In genomic region chr12:79006478-79007125, GRCm38 (mm10) we compare ENCODE assay signal across 8 mouse cellular contexts. TPM values are rescaled to one million over a fixed set of nuclear protein-coding genes. Genes with fewer than 3 reads are reported as not detected.
DNase-seq lines count a peak whose midpoint lies in the region; ATAC-seq and TF ChIP-seq lines count a peak whose summit lies in the region.

No protein-coding gene starts in this region.

- peak overlapping the region; percentile 83 for H3K9ac ChIP-seq in embryonic facial prominence, embryonic 14.5 days (ENCODE audit: low read depth, low read length)
- peak overlapping the region; percentile 80 for H3K9ac ChIP-seq in heart, embryonic 12.5 days
- H3K9ac ChIP-seq in kidney, embryonic 15.5 days, result peak overlapping the region; percentile 76
- H3K9ac ChIP-seq in liver, embryonic 14.5 days (replicated peaks), result peak overlapping the region; percentile 62
- peak overlapping the region; percentile 78 for H3K9ac ChIP-seq in stomach, postnatal 0 days (ENCODE audit: low read length)

- ATAC-seq in embryonic facial prominence, embryonic 14.5 days (ENCODE audit: low read depth), result peak; percentile 78
- ATAC-seq in heart, embryonic 12.5 days (ENCODE audit: insufficient number of reproducible peaks, low FRiP score), result peak; percentile 43
- ATAC-seq in kidney, embryonic 15.5 days (replicated peaks; ENCODE audit: low FRiP score), result peak; percentile 76
- ATAC-seq in liver, embryonic 14.5 days (ENCODE audit: insufficient read depth), result peak; percentile 50
- ATAC-seq in stomach, postnatal 0 days (ENCODE audit: low FRiP score, low TSS enrichment), result peak; percentile 71

- H3K9me3 ChIP-seq in embryonic facial prominence, embryonic 14.5 days (ENCODE audit: control insufficient read depth, low read length), result no peaks in the 10 kb centered on the region
- no peaks in the 10 kb centered on the region for H3K9me3 ChIP-seq in heart, embryonic 12.5 days (replicated peaks)
- no peaks in the 10 kb centered on the region for H3K9me3 ChIP-seq in kidney, embryonic 15.5 days (replicated peaks)
- H3K9me3 ChIP-seq in liver, embryonic 14.5 days (ENCODE audit: control insufficient read depth, low read length), result no peaks in the 10 kb centered on the region
- H3K9me3 ChIP-seq in stomach, postnatal 0 days (ENCODE audit: control insufficient read depth, low read length), result no peaks in the 10 kb centered on the region

- peak; percentile 75 to 76 for DNase-seq in B cell, adult 2 months
- DNase-seq in adrenal gland, postnatal 14 days, result peak; percentile 74
- peak; percentile 31 for DNase-seq in embryonic facial prominence, embryonic 14.5 days (ENCODE audit: low spot score)
- no peak for DNase-seq in liver, embryonic 14.5 days (ENCODE audit: low read depth in 3 of 3, low spot score in 3 of 3)
- peak; percentile 36 to 61 for DNase-seq in natural killer cell, adult 2 months (ENCODE audit: low spot score in 2 of 2)
- peak; percentile 67 for DNase-seq in stomach, postnatal 0 days (ENCODE audit: low spot score)

- peak overlapping the region; percentile 94 for H3K4me3 ChIP-seq in embryonic facial prominence, embryonic 14.5 days (ENCODE audit: low read depth, low read length)
- H3K4me3 ChIP-seq in heart, embryonic 12.5 days, result peak overlapping the region; percentile 82
- peak overlapping the region; percentile 82 for H3K4me3 ChIP-seq in kidney, embryonic 15.5 days (replicated peaks)
- peak overlapping the region; percentile 76 for H3K4me3 ChIP-seq in liver, embryonic 14.5 days (ENCODE audit: insufficient read depth in 1 of 2, low read depth in 2 of 2, low read length in 2 of 2)
- peak overlapping the region; percentile 93 for H3K4me3 ChIP-seq in stomach, postnatal 0 days (ENCODE audit: low read depth, low read length)

- no peak overlapping the region for H3K27ac ChIP-seq in embryonic facial prominence, embryonic 14.5 days (replicated peaks; ENCODE audit: low read depth, low read length)
- H3K27ac ChIP-seq in heart, embryonic 12.5 days (ENCODE audit: poor library complexity, severe bottlenecking), result no peak overlapping the region
- H3K27ac ChIP-seq in kidney, embryonic 15.5 days, result no peak overlapping the region
- no peak overlapping the region for H3K27ac ChIP-seq in liver, embryonic 14.5 days
- H3K27ac ChIP-seq in stomach, postnatal 0 days (replicated peaks), result peak overlapping the region; percentile 69

- under 1% methylated on average over 41 of the region's 53 CpGs for WGBS in embryonic facial prominence, embryonic 14.5 days
- WGBS in heart, embryonic 12.5 days, result under 1% methylated on average over 39 of the region's 53 CpGs
- under 1% methylated on average over 52 of the region's 53 CpGs for WGBS in kidney, embryonic 15.5 days
- WGBS in liver, embryonic 14.5 days (ENCODE audit: insufficient replicate concordance), result under 1% methylated on average over 52 of the region's 53 CpGs
- WGBS in stomach, postnatal 0 days, result under 1% methylated on average over 39 of the region's 53 CpGs

- H3K4me1 ChIP-seq in embryonic facial prominence, embryonic 14.5 days (ENCODE audit: control insufficient read depth, insufficient read depth, low read length), result peaks cover 5% of the 10 kb centered on the region; the same call in 1 of the 2 replicates
- H3K4me1 ChIP-seq in heart, embryonic 12.5 days (replicated peaks), result peaks cover 6% of the 10 kb centered on the region
- H3K4me1 ChIP-seq in kidney, embryonic 15.5 days, result peaks cover 16% of the 10 kb centered on the region; the same call in 1 of the 2 replicates
- H3K4me1 ChIP-seq in liver, embryonic 14.5 days (replicated peaks; ENCODE audit: control insufficient read depth in 2 of 2, insufficient read depth in 2 of 2, low read length in 1 of 2), result peaks cover 0 to 11% of the 10 kb centered on the region in 2 experiments; a peak in 1 of 4 replicates
- H3K4me1 ChIP-seq in stomach, postnatal 0 days (replicated peaks; ENCODE audit: control insufficient read depth, insufficient read depth), result no peaks in the 10 kb centered on the region

- TF ChIP-seq CTCF in liver, embryonic 14.5 days (IDR thresholded peaks at IDR 0.05; ENCODE audit: low read depth), result peak; percentile 57
- TF ChIP-seq CTCF in stomach, postnatal 0 days (IDR thresholded peaks at IDR 0.05; ENCODE audit: low read depth), result peak; percentile 68

- TF ChIP-seq EP300 in liver, embryonic 14.5 days (IDR thresholded peaks at IDR 0.05; ENCODE audit: low read depth), result no peak
- no peak for TF ChIP-seq EP300 in stomach, postnatal 0 days (optimal IDR thresholded peaks at IDR 0.05)

- H3K27me3 ChIP-seq in embryonic facial prominence, embryonic 14.5 days (replicated peaks; ENCODE audit: control insufficient read depth, insufficient read depth, low read length), result no peaks in the 10 kb centered on the region
- peaks cover 29% of the 10 kb centered on the region for H3K27me3 ChIP-seq in heart, embryonic 12.5 days (replicated peaks)
- peaks cover 23% of the 10 kb centered on the region for H3K27me3 ChIP-seq in kidney, embryonic 15.5 days
- H3K27me3 ChIP-seq in liver, embryonic 14.5 days (ENCODE audit: control insufficient read depth, insufficient read depth, low read length), result peaks cover 12% of the 10 kb centered on the region
- H3K27me3 ChIP-seq in stomach, postnatal 0 days (ENCODE audit: control insufficient read depth, insufficient read depth, low read length), result no peaks in the 10 kb centered on the region

- H3K36me3 ChIP-seq in embryonic facial prominence, embryonic 14.5 days (ENCODE audit: control insufficient read depth, insufficient read depth, low read length), result no peaks in the 10 kb centered on the region
- no peaks in the 10 kb centered on the region for H3K36me3 ChIP-seq in heart, embryonic 12.5 days
- no peaks in the 10 kb centered on the region for H3K36me3 ChIP-seq in kidney, embryonic 15.5 days
- no peaks in the 10 kb centered on the region for H3K36me3 ChIP-seq in liver, embryonic 14.5 days (replicated peaks; ENCODE audit: control insufficient read depth, insufficient read depth, low read depth)
- H3K36me3 ChIP-seq in stomach, postnatal 0 days (ENCODE audit: control insufficient read depth, insufficient read depth, low read length), result no peaks in the 10 kb centered on the region

- peak overlapping the region; percentile 89 for H3K4me2 ChIP-seq in embryonic facial prominence, embryonic 14.5 days (ENCODE audit: low read depth, low read length)
- peak overlapping the region; percentile 78 for H3K4me2 ChIP-seq in heart, embryonic 12.5 days
- peak overlapping the region; percentile 89 for H3K4me2 ChIP-seq in kidney, embryonic 15.5 days
- peak overlapping the region; percentile 75 for H3K4me2 ChIP-seq in liver, embryonic 14.5 days (ENCODE audit: low read depth)
- peak overlapping the region; percentile 89 for H3K4me2 ChIP-seq in stomach, postnatal 0 days (replicated peaks; ENCODE audit: low read depth)

RNA-seq across cellular contexts. Expression of gene Tmem229b, which starts 0.8 kb away (rescaled TPM):
- 12.6 and 15.5 TPM in 2 replicates for total RNA-seq in adrenal gland, postnatal 14 days (2021)
- polyA plus RNA-seq in embryonic facial prominence, embryonic 14.5 days (2014; fragmentation: Nextera tagmentation; extraction: Ambion mirVana), result 8.1 and 9.5 TPM in 2 replicates
- polyA plus RNA-seq in heart, embryonic 12.5 days (2016; fragmentation: Nextera tagmentation; extraction: Ambion mirVana), result 2.9 and 3.4 TPM in 2 replicates
- 4.2 and 4.5 TPM in 2 replicates for polyA plus RNA-seq in kidney, embryonic 15.5 days (2015; fragmentation: Nextera tagmentation; extraction: Ambion mirVana)
- polyA plus RNA-seq in liver, embryonic 14.5 days (2012; rRNA removed), result 2.0 and 2.4 TPM in 2 replicates
- 2.0 and 2.7 TPM in 2 replicates for polyA plus RNA-seq in liver, embryonic 14.5 days (2014; fragmentation: Nextera tagmentation; extraction: Ambion mirVana)
- polyA plus RNA-seq in stomach, postnatal 0 days (2015; fragmentation: Nextera tagmentation; extraction: Ambion mirVana), result 4.7 and 4.9 TPM in 2 replicates

RNA-seq across cellular contexts. Expression of gene Plekhh1, which starts 22.4 kb away (rescaled TPM):
- total RNA-seq in adrenal gland, postnatal 14 days (2021), result 1.8 and 2.6 TPM in 2 replicates
- 2.5 and 3.5 TPM in 2 replicates for polyA plus RNA-seq in embryonic facial prominence, embryonic 14.5 days (2014; fragmentation: Nextera tagmentation; extraction: Ambion mirVana)
- polyA plus RNA-seq in heart, embryonic 12.5 days (2016; fragmentation: Nextera tagmentation; extraction: Ambion mirVana), result 5.3 and 5.8 TPM in 2 replicates
- 6.3 and 7.0 TPM in 2 replicates for polyA plus RNA-seq in kidney, embryonic 15.5 days (2015; fragmentation: Nextera tagmentation; extraction: Ambion mirVana)
- polyA plus RNA-seq in liver, embryonic 14.5 days (2012; rRNA removed), result 0.14 and 0.15 TPM in 2 replicates
- 0.05 TPM in 1 of 2 replicates, not detected in the other for polyA plus RNA-seq in liver, embryonic 14.5 days (2014; fragmentation: Nextera tagmentation; extraction: Ambion mirVana)
- 6.1 and 6.9 TPM in 2 replicates for polyA plus RNA-seq in stomach, postnatal 0 days (2015; fragmentation: Nextera tagmentation; extraction: Ambion mirVana)

Comparison
In these comparisons a context has a peak if more than half of its experiments do, and no peak if none do; other contexts are left out.
1. DNase-seq: peak in B cell, adult 2 months (2 of 2), adrenal gland, postnatal 14 days (single experiment), embryonic facial prominence, embryonic 14.5 days (single experiment), natural killer cell, adult 2 months (2 of 2) and stomach, postnatal 0 days (single experiment); none in liver, embryonic 14.5 days (0 of 3).
2. Peak in every context shown above with its lines, with median percentiles within 50 percentile points of each other: ATAC-seq, H3K4me2 ChIP-seq, H3K4me3 ChIP-seq and H3K9ac ChIP-seq.